In the genomic region with DNA sequence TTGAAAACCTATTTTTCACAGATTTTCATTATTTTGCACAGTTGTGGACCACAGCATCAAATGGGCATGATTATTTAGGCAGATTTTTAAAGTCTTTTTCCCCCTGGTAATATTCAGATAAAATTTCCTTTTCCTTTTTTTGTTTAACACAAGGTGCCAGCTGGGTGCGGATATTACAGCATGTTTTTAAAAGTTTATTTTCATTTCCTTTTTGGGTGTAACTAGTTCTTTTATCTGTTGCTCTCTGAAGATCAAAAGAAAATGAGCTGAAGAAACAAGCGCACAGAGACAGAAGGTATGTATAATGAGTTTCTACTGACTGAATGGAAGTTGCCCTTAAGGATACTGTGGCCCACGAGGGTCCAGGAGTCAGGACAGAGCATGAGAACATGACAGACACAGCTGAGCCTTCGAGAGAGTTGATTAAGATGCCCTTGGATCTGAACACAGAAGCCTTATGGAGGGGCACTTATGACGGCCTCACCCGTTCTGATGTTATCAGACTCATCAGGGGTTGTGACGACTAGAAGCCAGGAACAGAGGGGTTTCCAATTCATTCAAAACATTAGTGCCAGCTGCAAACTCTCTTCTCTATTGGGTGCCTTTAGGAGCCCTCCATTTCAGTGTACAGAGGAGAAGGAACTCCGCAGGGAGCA, we compare ENCODE assay signal across 14 mouse cellular contexts. TPM values are rescaled to one million over a fixed set of nuclear protein-coding genes. Genes with fewer than 3 reads are reported as not detected.
A peak's percentile ranks its signal among the peaks of the same experiment; 100 is the strongest.
DNase-seq lines count a peak whose midpoint lies in the region; ATAC-seq and TF ChIP-seq lines count a peak whose summit lies in the region.
"Had no signal": no experiment of that assay in that cellular context is flagged by ENCODE, and none has a peak within 500 bp of the region (broad histone marks: within the 10 kb centered on the region; RNA-seq: fewer than 3 reads in every experiment).

No protein-coding gene starts in this region.

- H3K4me1 ChIP-seq in hindbrain, embryonic 12.5 days: no peaks in the 10 kb centered on the region; the same call in 1 of the 2 replicates
- 0 out of 2 replicates have a peak, but pooled peaks cover 13% of the 10 kb centered on the region for H3K4me1 ChIP-seq in hindbrain, embryonic 14.5 days (replicated peaks; ENCODE audit: control insufficient read depth, insufficient read depth, low read length)
- H3K4me1 ChIP-seq in midbrain, embryonic 16.5 days (ENCODE audit: control insufficient read depth, insufficient read depth, low read length): peaks cover 5% of the 10 kb centered on the region; the same call in 1 of the 2 replicates
- H3K4me1 ChIP-seq in midbrain, postnatal 0 days (ENCODE audit: insufficient read depth, low read length): no peaks in the 10 kb centered on the region
- peaks cover 25% of the 10 kb centered on the region for H3K4me1 ChIP-seq in embryonic facial prominence, embryonic 14.5 days (ENCODE audit: control insufficient read depth, insufficient read depth, low read length)
- H3K4me1 ChIP-seq: liver, embryonic 13.5 days had no signal

- no peak for TF ChIP-seq CTCF in midbrain, postnatal 0 days (IDR thresholded peaks at IDR 0.05)

- H3K27me3 ChIP-seq in hindbrain, embryonic 12.5 days: no peaks in the 10 kb centered on the region
- no peaks in the 10 kb centered on the region for H3K27me3 ChIP-seq in hindbrain, embryonic 14.5 days (ENCODE audit: control insufficient read depth, insufficient read depth, low read length)
- H3K27me3 ChIP-seq in midbrain, embryonic 16.5 days (ENCODE audit: control insufficient read depth, insufficient read depth, low read depth, low read length): no peaks in the 10 kb centered on the region
- no peaks in the 10 kb centered on the region for H3K27me3 ChIP-seq in midbrain, postnatal 0 days (ENCODE audit: insufficient read depth, low read length)
- H3K27me3 ChIP-seq in embryonic facial prominence, embryonic 14.5 days (replicated peaks; ENCODE audit: control insufficient read depth, insufficient read depth, low read length): no peaks in the 10 kb centered on the region
- H3K27me3 ChIP-seq: liver, embryonic 13.5 days had no signal

- no peak overlapping the region for H3K4me2 ChIP-seq in hindbrain, embryonic 12.5 days (replicated peaks)
- H3K4me2 ChIP-seq in hindbrain, embryonic 14.5 days (replicated peaks): no peak overlapping the region
- H3K4me2 ChIP-seq in midbrain, embryonic 16.5 days (ENCODE audit: low read length): no peak overlapping the region
- no peak overlapping the region for H3K4me2 ChIP-seq in midbrain, postnatal 0 days (ENCODE audit: low read depth, low read length, poor library complexity, severe bottlenecking)
- no peak overlapping the region for H3K4me2 ChIP-seq in embryonic facial prominence, embryonic 14.5 days (ENCODE audit: low read depth, low read length)
- H3K4me2 ChIP-seq: liver, embryonic 13.5 days had no signal

- ATAC-seq in hindbrain, embryonic 12.5 days (ENCODE audit: low FRiP score): no peak
- no peak for ATAC-seq in hindbrain, embryonic 14.5 days (ENCODE audit: low FRiP score)
- no peak for ATAC-seq in midbrain, embryonic 16.5 days
- no peak for ATAC-seq in midbrain, postnatal 0 days (ENCODE audit: low FRiP score)
- ATAC-seq in embryonic facial prominence, embryonic 14.5 days (ENCODE audit: low read depth): no peak
- no peak for ATAC-seq in frontal cortex, adult (ENCODE audit: low TSS enrichment)

- WGBS in hindbrain, embryonic 12.5 days: 58% methylated on average over 8 of the region's 8 CpGs
- WGBS in hindbrain, embryonic 14.5 days: 59% methylated on average over 8 of the region's 8 CpGs
- 55% methylated on average over 8 of the region's 8 CpGs for WGBS in midbrain, embryonic 16.5 days
- 52% methylated on average over 8 of the region's 8 CpGs for WGBS in midbrain, postnatal 0 days
- 53% methylated on average over 8 of the region's 8 CpGs for WGBS in embryonic facial prominence, embryonic 14.5 days

- 0 out of 2 replicates have a peak overlapping the region, but pooled peaks have one; percentile 12 for H3K27ac ChIP-seq in hindbrain, embryonic 12.5 days
- no peak overlapping the region for H3K27ac ChIP-seq in hindbrain, embryonic 14.5 days
- H3K27ac ChIP-seq in midbrain, embryonic 16.5 days (ENCODE audit: low read length): 0 out of 2 replicates have a peak overlapping the region, but pooled peaks have one; percentile 28
- no peak overlapping the region for H3K27ac ChIP-seq in midbrain, postnatal 0 days (ENCODE audit: low read depth, low read length)
- H3K27ac ChIP-seq in embryonic facial prominence, embryonic 14.5 days (replicated peaks; ENCODE audit: low read depth, low read length): peak overlapping the region; percentile 71; the same call in 1 of the 2 replicates
- H3K27ac ChIP-seq: liver, embryonic 13.5 days; midbrain, embryonic 10.5 days had no signal

- no peak overlapping the region for H3K9ac ChIP-seq in hindbrain, embryonic 12.5 days
- H3K9ac ChIP-seq in hindbrain, embryonic 14.5 days: no peak overlapping the region
- no peak overlapping the region for H3K9ac ChIP-seq in midbrain, embryonic 16.5 days (ENCODE audit: low read depth, low read length)
- H3K9ac ChIP-seq in midbrain, postnatal 0 days (replicated peaks; ENCODE audit: low read length, poor library complexity, severe bottlenecking): no peak overlapping the region
- H3K9ac ChIP-seq in embryonic facial prominence, embryonic 14.5 days (ENCODE audit: low read depth, low read length): no peak overlapping the region
- H3K9ac ChIP-seq: liver, embryonic 13.5 days had no signal

- H3K4me3 ChIP-seq in hindbrain, embryonic 12.5 days: no peak overlapping the region
- no peak overlapping the region for H3K4me3 ChIP-seq in hindbrain, embryonic 14.5 days (replicated peaks; ENCODE audit: low read length)
- H3K4me3 ChIP-seq in midbrain, embryonic 16.5 days (ENCODE audit: low read depth, low read length): no peak overlapping the region
- no peak overlapping the region for H3K4me3 ChIP-seq in midbrain, postnatal 0 days (ENCODE audit: low read depth, low read length)
- H3K4me3 ChIP-seq in embryonic facial prominence, embryonic 14.5 days (ENCODE audit: low read depth, low read length): no peak overlapping the region
- H3K4me3 ChIP-seq: liver, embryonic 13.5 days; midbrain, embryonic 10.5 days had no signal

- H3K36me3 ChIP-seq in hindbrain, embryonic 12.5 days: no peaks in the 10 kb centered on the region
- H3K36me3 ChIP-seq in hindbrain, embryonic 14.5 days (replicated peaks; ENCODE audit: control insufficient read depth, insufficient read depth): no peaks in the 10 kb centered on the region
- no peaks in the 10 kb centered on the region for H3K36me3 ChIP-seq in midbrain, embryonic 16.5 days (ENCODE audit: control insufficient read depth, insufficient read depth, low read length)
- H3K36me3 ChIP-seq in midbrain, postnatal 0 days (ENCODE audit: insufficient read depth, low read length): no peaks in the 10 kb centered on the region
- H3K36me3 ChIP-seq in embryonic facial prominence, embryonic 14.5 days (ENCODE audit: control insufficient read depth, insufficient read depth, low read length): no peaks in the 10 kb centered on the region
- H3K36me3 ChIP-seq: liver, embryonic 13.5 days; midbrain, embryonic 10.5 days had no signal

- no peak for DNase-seq in hindbrain, embryonic 14.5 days (ENCODE audit: low spot score)
- no peak for DNase-seq in midbrain, postnatal 0 days (ENCODE audit: low spot score)
- no peak for DNase-seq in embryonic facial prominence, embryonic 14.5 days (ENCODE audit: low spot score)
- peak; percentile 63 for DNase-seq in thymus, postnatal 25 days
- DNase-seq in kidney, postnatal 25 days: no peak
- DNase-seq: adrenal gland, postnatal 14 days; embryo, embryonic 11 days; gastrocnemius, postnatal 25 days; kidney, postnatal 10 days; liver, embryonic 13.5 days had no signal

- no peaks in the 10 kb centered on the region for H3K9me3 ChIP-seq in hindbrain, embryonic 12.5 days (replicated peaks)
- no peaks in the 10 kb centered on the region for H3K9me3 ChIP-seq in hindbrain, embryonic 14.5 days (ENCODE audit: control insufficient read depth, low read length)
- no peaks in the 10 kb centered on the region for H3K9me3 ChIP-seq in midbrain, embryonic 16.5 days (replicated peaks; ENCODE audit: control insufficient read depth, low read length, poor library complexity, severe bottlenecking)
- H3K9me3 ChIP-seq in midbrain, postnatal 0 days (ENCODE audit: low read length): no peaks in the 10 kb centered on the region
- H3K9me3 ChIP-seq in embryonic facial prominence, embryonic 14.5 days (ENCODE audit: control insufficient read depth, low read length): no peaks in the 10 kb centered on the region
- H3K9me3 ChIP-seq: liver, embryonic 13.5 days; midbrain, embryonic 10.5 days had no signal

RNA-seq across cellular contexts. Expression of a gene that starts 14.7 kb away (rescaled TPM):
- 1.6 and 3.4 TPM in 2 replicates for polyA plus RNA-seq in hindbrain, embryonic 12.5 days (2016; fragmentation: Nextera tagmentation; extraction: Ambion mirVana)
- polyA plus RNA-seq in hindbrain, embryonic 14.5 days (2014; fragmentation: Nextera tagmentation; extraction: Ambion mirVana): 0.53 TPM in 1 of 2 replicates, not detected in the other
- polyA plus RNA-seq in midbrain, embryonic 16.5 days (2015; fragmentation: Nextera tagmentation; extraction: Ambion mirVana): 0.67 and 1.6 TPM in 2 replicates
- total RNA-seq in midbrain, postnatal 0 days (2014; rRNA removed): 0.85 TPM in 1 of 2 replicates, not detected in the other
- polyA plus RNA-seq in midbrain, postnatal 0 days (2015; fragmentation: Nextera tagmentation; extraction: Ambion mirVana): 5.0 and 5.2 TPM in 2 replicates
- 16.6 and 17.0 TPM in 2 replicates for polyA plus RNA-seq in embryonic facial prominence, embryonic 14.5 days (2014; fragmentation: Nextera tagmentation; extraction: Ambion mirVana)
- total RNA-seq: adrenal gland, postnatal 14 days; gastrocnemius, postnatal 25 days had no signal

Comparison
In these comparisons a context has a peak if more than half of its experiments do, and no peak if none do; other contexts are left out.
1. H3K27ac ChIP-seq: peak in hindbrain, embryonic 12.5 days (single experiment), midbrain, embryonic 16.5 days (single experiment) and embryonic facial prominence, embryonic 14.5 days (single experiment); none in hindbrain, embryonic 14.5 days (single experiment) and midbrain, postnatal 0 days (single experiment).